ENCODE assay signal across 28 mouse cellular contexts in genomic region chr1:91758143-91758542, GRCm38 (mm10). TPM values are rescaled to one million over a fixed set of nuclear protein-coding genes. Genes with fewer than 3 reads are reported as not detected.
DNase-seq lines count a peak whose midpoint lies in the region; ATAC-seq and TF ChIP-seq lines count a peak whose summit lies in the region.
"Had no signal": no experiment of that assay in that cellular context is flagged by ENCODE, and none has a peak within 500 bp of the region (broad histone marks: within the 10 kb centered on the region; RNA-seq: fewer than 3 reads in every experiment).

No protein-coding gene starts in this region.

- no peak for DNase-seq in lung, postnatal 25 days (ENCODE audit: low spot score)
- no peak for DNase-seq in CH12.LX (ENCODE audit: extremely low read depth)
- DNase-seq in limb, embryonic 10.5 days (ENCODE audit: low spot score), result no peak
- DNase-seq in liver, result no peak
- no peak for DNase-seq in forebrain, embryonic 10.5 days (ENCODE audit: extremely low spot score, low spot score)
- DNase-seq: adrenal gland, adult 8-10 months; adrenal gland, postnatal 25 days; B cell, adult 2 months; cerebellum, adult 11-12 months; cerebellum, adult 8-10 months; cerebellum, postnatal 10 days; cerebellum, postnatal 36 days; gastrocnemius, postnatal 10 days; gastrocnemius, postnatal 36 days; heart, adult 2 months; heart, postnatal 14 days; heart, postnatal 4 days had no signal

- TF ChIP-seq RAD21 in CH12.LX (IDR thresholded peaks at IDR 0.05; ENCODE audit: low read depth, low read length), result no peak

- H3K36me3 ChIP-seq in lung, embryonic 16.5 days (ENCODE audit: control insufficient read depth, insufficient read depth, low read length), result no peaks in the 10 kb centered on the region
- no peaks in the 10 kb centered on the region for H3K36me3 ChIP-seq in CH12.LX (replicated peaks in 1 of 2; ENCODE audit: control insufficient read depth in 1 of 2, insufficient read depth in 1 of 2, low read length in 1 of 2)
- no peaks in the 10 kb centered on the region for H3K36me3 ChIP-seq in embryonic facial prominence, embryonic 13.5 days
- no peaks in the 10 kb centered on the region for H3K36me3 ChIP-seq in limb, embryonic 10.5 days
- H3K36me3 ChIP-seq in forebrain, embryonic 10.5 days (replicated peaks), result no peaks in the 10 kb centered on the region
- H3K36me3 ChIP-seq: forebrain, embryonic 12.5 days; forebrain, embryonic 15.5 days; heart, embryonic 10.5 days; heart, embryonic 13.5 days had no signal

- no peak overlapping the region for H3K4me3 ChIP-seq in lung, embryonic 16.5 days (ENCODE audit: low read length)
- no peak overlapping the region for H3K4me3 ChIP-seq in CH12.LX (replicated peaks in 1 of 3; ENCODE audit: low read depth in 2 of 3, low read length in 2 of 3, poor library complexity in 1 of 3)
- H3K4me3 ChIP-seq in embryonic facial prominence, embryonic 13.5 days, result no peak overlapping the region
- H3K4me3 ChIP-seq in limb, embryonic 10.5 days, result no peak overlapping the region
- H3K4me3 ChIP-seq in forebrain, embryonic 10.5 days, result no peak overlapping the region
- H3K4me3 ChIP-seq: forebrain, embryonic 12.5 days; forebrain, embryonic 15.5 days; heart, adult 2 months; heart, embryonic 10.5 days had no signal

- H3K27ac ChIP-seq in lung, embryonic 16.5 days (ENCODE audit: low read length), result no peak overlapping the region
- no peak overlapping the region for H3K27ac ChIP-seq in CH12.LX (ENCODE audit: insufficient read depth, low read depth)
- H3K27ac ChIP-seq in embryonic facial prominence, embryonic 13.5 days, result no peak overlapping the region; the same call in 1 of the 2 replicates
- peak overlapping the region; percentile 69; the same call in 1 of the 2 replicates for H3K27ac ChIP-seq in limb, embryonic 10.5 days
- H3K27ac ChIP-seq in forebrain, embryonic 10.5 days, result no peak overlapping the region
- H3K27ac ChIP-seq: heart, adult 2 months; heart, embryonic 13.5 days; hindbrain, postnatal 0 days had no signal

- no peak for ATAC-seq in lung, embryonic 16.5 days (ENCODE audit: low read depth)
- ATAC-seq in embryonic facial prominence, embryonic 13.5 days (ENCODE audit: insufficient number of reproducible peaks, insufficient read depth, low FRiP score, low TSS enrichment, low read depth), result no peak
- ATAC-seq: activated CD4-positive, CD25-positive, alpha-beta regulatory T cell, adult 4 months; hindbrain, postnatal 0 days had no signal

- in situ Hi-C loops in CH12.LX (cut with MboI; ENCODE audit: low pct_ligation_motif_present, low pct_unique_long_range_greater_than_20kb, low sequenced_read_pairs), result no loop called here

- no peak overlapping the region for H3K9ac ChIP-seq in lung, embryonic 16.5 days (ENCODE audit: low read length)
- no peak overlapping the region for H3K9ac ChIP-seq in CH12.LX (ENCODE audit: insufficient read depth, low read depth)
- no peak overlapping the region for H3K9ac ChIP-seq in embryonic facial prominence, embryonic 13.5 days
- H3K9ac ChIP-seq: heart, embryonic 13.5 days had no signal

- TF ChIP-seq CTCF in CH12.LX (conservative IDR thresholded peaks at IDR 0.05 in 1 of 2, IDR thresholded peaks at IDR 0.05 in 1 of 2; ENCODE audit: low read depth in 2 of 2, low read length in 2 of 2), result no peak

- 39% methylated on average over 2 of the region's 2 CpGs for WGBS in lung, embryonic 16.5 days
- 44% methylated on average over 2 of the region's 2 CpGs for WGBS in embryonic facial prominence, embryonic 13.5 days
- 38% methylated on average over 2 of the region's 2 CpGs for WGBS in limb, embryonic 10.5 days
- WGBS in forebrain, embryonic 10.5 days, result 35% methylated on average over 2 of the region's 2 CpGs

- no peak for TF ChIP-seq EP300 in CH12.LX (IDR thresholded peaks at IDR 0.05; ENCODE audit: low read length)

- no peaks in the 10 kb centered on the region for H3K79me2 ChIP-seq in CH12.LX (replicated peaks; ENCODE audit: control insufficient read depth, extremely low read depth, insufficient read depth, poor library complexity, severe bottlenecking)

- H3K27me3 ChIP-seq in lung, embryonic 16.5 days (ENCODE audit: control insufficient read depth, insufficient read depth, low read depth, low read length), result no peaks in the 10 kb centered on the region; the same call in 1 of the 2 replicates
- H3K27me3 ChIP-seq in CH12.LX (replicated peaks), result peaks cover 75% of the 10 kb centered on the region
- H3K27me3 ChIP-seq in embryonic facial prominence, embryonic 13.5 days, result no peaks in the 10 kb centered on the region
- no peaks in the 10 kb centered on the region; the same call in 1 of the 2 replicates for H3K27me3 ChIP-seq in limb, embryonic 10.5 days (ENCODE audit: low read depth, poor library complexity, severe bottlenecking)
- H3K27me3 ChIP-seq in forebrain, embryonic 10.5 days (ENCODE audit: poor library complexity, severe bottlenecking), result peaks cover 66% of the 10 kb centered on the region
- H3K27me3 ChIP-seq: forebrain, embryonic 15.5 days; heart, embryonic 13.5 days had no signal

- peaks cover 38% of the 10 kb centered on the region for H3K4me1 ChIP-seq in lung, embryonic 16.5 days (replicated peaks; ENCODE audit: control insufficient read depth, insufficient read depth, low read length)
- H3K4me1 ChIP-seq in CH12.LX (ENCODE audit: control insufficient read depth in 1 of 2, insufficient read depth in 2 of 2), result peaks cover 2 to 5% of the 10 kb centered on the region in 2 experiments; a peak in 2 of 4 replicates
- peaks cover 77% of the 10 kb centered on the region for H3K4me1 ChIP-seq in embryonic facial prominence, embryonic 13.5 days
- peaks cover 84% of the 10 kb centered on the region for H3K4me1 ChIP-seq in limb, embryonic 10.5 days
- peaks cover 70% of the 10 kb centered on the region for H3K4me1 ChIP-seq in forebrain, embryonic 10.5 days

- dilution Hi-C loops in CH12.LX (cut with MboI; ENCODE audit: extremely low pct_ligation_motif_present, extremely low pct_unique_long_range_greater_than_20kb, low sequenced_read_pairs), result no loop called here

- TF ChIP-seq POLR2A in CH12.LX (IDR thresholded peaks at IDR 0.05; ENCODE audit: low read depth, low read length), result no peak

- H3K9me3 ChIP-seq in lung, embryonic 16.5 days (ENCODE audit: control insufficient read depth, low read length), result no peaks in the 10 kb centered on the region
- H3K9me3 ChIP-seq in CH12.LX (replicated peaks; ENCODE audit: low read length), result no peaks in the 10 kb centered on the region
- no peaks in the 10 kb centered on the region for H3K9me3 ChIP-seq in embryonic facial prominence, embryonic 13.5 days
- H3K9me3 ChIP-seq in limb, embryonic 10.5 days (replicated peaks), result no peaks in the 10 kb centered on the region
- H3K9me3 ChIP-seq in forebrain, embryonic 10.5 days, result no peaks in the 10 kb centered on the region
- H3K9me3 ChIP-seq: forebrain, embryonic 12.5 days; forebrain, embryonic 15.5 days; heart, embryonic 10.5 days; heart, embryonic 13.5 days had no signal

- peak overlapping the region; percentile 22; the same call in 1 of the 2 replicates for H3K4me2 ChIP-seq in lung, embryonic 16.5 days (ENCODE audit: low read depth, low read length)
- H3K4me2 ChIP-seq in CH12.LX (ENCODE audit: insufficient read depth, low read depth, poor library complexity, severe bottlenecking), result no peak overlapping the region
- peak overlapping the region; percentile 59; the same call in 1 of the 2 replicates for H3K4me2 ChIP-seq in embryonic facial prominence, embryonic 13.5 days
- H3K4me2 ChIP-seq: forebrain, embryonic 15.5 days; hindbrain, embryonic 14.5 days had no signal

TF ChIP-seq in CH12.LX, 34 proteins besides CTCF, POLR2A, EP300 and RAD21:
- no peak for TF ChIP-seq KAT2A (IDR thresholded peaks at IDR 0.05; ENCODE audit: insufficient replicate concordance, low read length)
- TF ChIP-seq ZNF384 (IDR thresholded peaks at IDR 0.05; ENCODE audit: low read depth, low read length), result peak; percentile 42; the same call in 1 of the 2 replicates
- TF ChIP-seq ELF1 (IDR thresholded peaks at IDR 0.05; ENCODE audit: low read depth, low read length), result no peak
- no peak for TF ChIP-seq ETS1 (conservative IDR thresholded peaks at IDR 0.05; ENCODE audit: low read depth, low read length)
- TF ChIP-seq NELFE (IDR thresholded peaks at IDR 0.05; ENCODE audit: low read depth, low read length), result no peak
- no peak for TF ChIP-seq CHD1 (IDR thresholded peaks at IDR 0.05; ENCODE audit: low read depth, low read length)

RNA-seq across cellular contexts. Expression of gene Twist2, which starts 43.1 kb away (rescaled TPM):
- 6.8 and 7.2 TPM in 2 replicates for polyA plus RNA-seq in lung, embryonic 16.5 days (2015; fragmentation: Nextera tagmentation; extraction: Ambion mirVana)
- total RNA-seq in CH12.LX (2012; rRNA removed), result not detected in 2 replicates
- not detected in 2 replicates for total RNA-seq in CH12.LX (2014; rRNA removed)
- polyA plus RNA-seq in CH12.LX (2012; ENCODE audit: insufficient read length, low read depth), result not detected in 2 replicates
- polyA plus RNA-seq in embryonic facial prominence, embryonic 13.5 days (2015; fragmentation: Nextera tagmentation; extraction: Ambion mirVana), result 92.9 and 101 TPM in 2 replicates
- 40.2 and 47.3 TPM in 2 replicates for polyA plus RNA-seq in limb, embryonic 10.5 days (2016; fragmentation: Nextera tagmentation; extraction: Ambion mirVana)
- 9.7 and 10.5 TPM in 2 replicates for polyA plus RNA-seq in forebrain, embryonic 10.5 days (2016; fragmentation: Nextera tagmentation; extraction: Ambion mirVana)
- total RNA-seq: granulocyte monocyte progenitor cell, adult 5-6 weeks had no signal
- polyA plus RNA-seq: activated CD4-positive, CD25-positive, alpha-beta regulatory T cell, adult 4 months; inflammation-experienced regulatory T-cells, adult 6 months had no signal
